Comparison of ENCODE assay signal across 9 mouse cellular contexts in the genomic region with DNA sequence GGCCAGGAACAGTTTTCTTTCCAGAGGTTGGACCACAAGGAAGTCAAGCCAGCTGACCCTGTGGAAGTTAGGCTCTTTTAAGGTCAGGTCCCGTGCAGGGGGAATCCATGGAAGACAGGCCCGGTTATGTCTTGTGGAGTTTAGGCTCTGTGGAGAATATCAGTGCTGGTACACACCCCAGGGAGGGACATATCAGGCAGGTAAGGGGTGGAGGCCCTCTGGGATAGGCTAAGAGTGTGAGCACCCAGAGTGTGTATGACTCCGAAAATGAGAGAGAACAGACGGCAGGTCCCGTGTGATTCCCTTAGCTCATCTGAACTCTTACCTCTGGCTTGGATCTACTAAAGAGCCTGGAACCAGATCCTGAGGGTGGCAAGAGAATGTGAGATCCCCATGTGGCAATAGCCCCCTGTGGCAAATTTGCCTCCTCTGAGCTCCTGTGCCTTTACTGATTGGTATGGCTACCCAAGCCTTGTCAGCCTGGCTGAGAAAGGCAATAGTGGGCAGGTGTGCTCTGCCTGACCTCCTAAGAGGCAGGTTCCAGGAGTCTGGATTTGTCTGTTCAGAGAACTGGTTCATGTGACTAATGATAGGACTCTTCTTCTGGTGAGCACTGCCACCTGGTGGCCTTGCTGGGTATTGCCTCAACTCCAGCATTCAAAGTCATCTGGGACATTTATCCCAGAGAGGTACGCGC. TPM values are rescaled to one million over a fixed set of nuclear protein-coding genes. Genes with fewer than 3 reads are reported as not detected.
DNase-seq lines count a peak whose midpoint lies in the region; ATAC-seq and TF ChIP-seq lines count a peak whose summit lies in the region.
"Had no signal": no experiment of that assay in that cellular context is flagged by ENCODE, and none has a peak within 500 bp of the region (broad histone marks: within the 10 kb centered on the region; RNA-seq: fewer than 3 reads in every experiment).

No protein-coding gene starts in this region.

- H3K27ac ChIP-seq in liver, embryonic 14.5 days, result no peak overlapping the region
- H3K27ac ChIP-seq in neural tube, embryonic 12.5 days, result no peak overlapping the region
- no peak overlapping the region for H3K27ac ChIP-seq in stomach, postnatal 0 days (replicated peaks)
- H3K27ac ChIP-seq: embryonic facial prominence, embryonic 13.5 days had no signal

- peak; percentile 93 for TF ChIP-seq CTCF in liver, embryonic 14.5 days (IDR thresholded peaks at IDR 0.05; ENCODE audit: low read depth)
- peak; percentile 93 for TF ChIP-seq CTCF in stomach, postnatal 0 days (IDR thresholded peaks at IDR 0.05; ENCODE audit: low read depth)

- H3K4me2 ChIP-seq in liver, embryonic 14.5 days (ENCODE audit: low read depth), result no peak overlapping the region
- no peak overlapping the region for H3K4me2 ChIP-seq in neural tube, embryonic 12.5 days (replicated peaks)
- no peak overlapping the region for H3K4me2 ChIP-seq in stomach, postnatal 0 days (replicated peaks; ENCODE audit: low read depth)
- H3K4me2 ChIP-seq: embryonic facial prominence, embryonic 13.5 days had no signal

- H3K9ac ChIP-seq in liver, embryonic 14.5 days (replicated peaks), result no peak overlapping the region
- H3K9ac ChIP-seq in neural tube, embryonic 12.5 days, result no peak overlapping the region
- no peak overlapping the region for H3K9ac ChIP-seq in stomach, postnatal 0 days (ENCODE audit: low read length)
- H3K9ac ChIP-seq: embryonic facial prominence, embryonic 13.5 days had no signal

- no peaks in the 10 kb centered on the region for H3K4me1 ChIP-seq in liver, embryonic 14.5 days (replicated peaks; ENCODE audit: control insufficient read depth in 2 of 2, insufficient read depth in 2 of 2, low read length in 1 of 2)
- no peaks in the 10 kb centered on the region for H3K4me1 ChIP-seq in neural tube, embryonic 12.5 days
- no peaks in the 10 kb centered on the region for H3K4me1 ChIP-seq in stomach, postnatal 0 days (replicated peaks; ENCODE audit: control insufficient read depth, insufficient read depth)
- H3K4me1 ChIP-seq: embryonic facial prominence, embryonic 13.5 days had no signal

- H3K9me3 ChIP-seq in liver, embryonic 14.5 days (ENCODE audit: control insufficient read depth, low read length), result no peaks in the 10 kb centered on the region
- no peaks in the 10 kb centered on the region for H3K9me3 ChIP-seq in neural tube, embryonic 12.5 days
- no peaks in the 10 kb centered on the region for H3K9me3 ChIP-seq in stomach, postnatal 0 days (ENCODE audit: control insufficient read depth, low read length)
- H3K9me3 ChIP-seq: embryonic facial prominence, embryonic 13.5 days had no signal

- ATAC-seq in liver, embryonic 14.5 days (ENCODE audit: insufficient read depth), result peak; percentile 42; the same call in 1 of the 2 replicates
- ATAC-seq in neural tube, embryonic 12.5 days (ENCODE audit: low FRiP score, low read depth), result peak; percentile 38; the same call in 1 of the 2 replicates
- ATAC-seq in stomach, postnatal 0 days (ENCODE audit: low FRiP score, low TSS enrichment), result peak; percentile 57

- H3K36me3 ChIP-seq in liver, embryonic 14.5 days (replicated peaks; ENCODE audit: control insufficient read depth, insufficient read depth, low read depth), result no peaks in the 10 kb centered on the region
- no peaks in the 10 kb centered on the region for H3K36me3 ChIP-seq in neural tube, embryonic 12.5 days
- H3K36me3 ChIP-seq in stomach, postnatal 0 days (ENCODE audit: control insufficient read depth, insufficient read depth, low read length), result no peaks in the 10 kb centered on the region
- H3K36me3 ChIP-seq: embryonic facial prominence, embryonic 13.5 days had no signal

- no peak for TF ChIP-seq EP300 in liver, embryonic 14.5 days (IDR thresholded peaks at IDR 0.05; ENCODE audit: low read depth)
- no peak for TF ChIP-seq EP300 in stomach, postnatal 0 days (optimal IDR thresholded peaks at IDR 0.05)

- 50% methylated on average over 7 of the region's 7 CpGs for WGBS in liver, embryonic 14.5 days (ENCODE audit: insufficient replicate concordance)
- 59% methylated on average over 7 of the region's 7 CpGs for WGBS in neural tube, embryonic 12.5 days
- 51% methylated on average over 7 of the region's 7 CpGs for WGBS in stomach, postnatal 0 days

- DNase-seq in A20 (ENCODE audit: low read depth, low spot score), result peak; percentile 63
- peak; percentile 88 for DNase-seq in adrenal gland, postnatal 10 days
- DNase-seq in embryo, embryonic 9.5 days (ENCODE audit: extremely low spot score), result peak; percentile 85
- DNase-seq in heart, adult 8-10 months (ENCODE audit: low spot score), result peak; percentile 65
- peak; percentile 80 to 86 for DNase-seq in kidney, postnatal 25 days
- peak; percentile 48 to 57 (median 49) for DNase-seq in liver, embryonic 14.5 days (ENCODE audit: low read depth in 3 of 3, low spot score in 3 of 3)
- peak; percentile 85 for DNase-seq in stomach, postnatal 0 days (ENCODE audit: low spot score)

- H3K27me3 ChIP-seq in liver, embryonic 14.5 days (ENCODE audit: control insufficient read depth, insufficient read depth, low read length), result no peaks in the 10 kb centered on the region
- H3K27me3 ChIP-seq in neural tube, embryonic 12.5 days (replicated peaks), result no peaks in the 10 kb centered on the region
- H3K27me3 ChIP-seq in stomach, postnatal 0 days (ENCODE audit: control insufficient read depth, insufficient read depth, low read length), result no peaks in the 10 kb centered on the region
- H3K27me3 ChIP-seq: embryonic facial prominence, embryonic 13.5 days had no signal

- H3K4me3 ChIP-seq in liver, embryonic 14.5 days (ENCODE audit: insufficient read depth in 1 of 2, low read depth in 2 of 2, low read length in 2 of 2), result no peak overlapping the region
- H3K4me3 ChIP-seq in neural tube, embryonic 12.5 days, result no peak overlapping the region
- no peak overlapping the region for H3K4me3 ChIP-seq in stomach, postnatal 0 days (ENCODE audit: low read depth, low read length)
- H3K4me3 ChIP-seq: embryonic facial prominence, embryonic 13.5 days had no signal

RNA-seq across cellular contexts. Expression of a gene that starts 28.5 kb away (rescaled TPM):
- 1 to 10 TPM; 6.6 to 8.2 TPM for total RNA-seq in adrenal gland, postnatal 10 days (2021)
- total RNA-seq in heart, adult 8-10 months (2022), result not detected
- polyA plus RNA-seq in liver, embryonic 14.5 days (2012; rRNA removed), result 0.71 and 0.98 TPM in 2 replicates
- polyA plus RNA-seq in liver, embryonic 14.5 days (2014; fragmentation: Nextera tagmentation; extraction: Ambion mirVana), result 0.50 and 1.1 TPM in 2 replicates
- 61.7 and 65.1 TPM in 2 replicates for polyA plus RNA-seq in neural tube, embryonic 12.5 days (2016; fragmentation: Nextera tagmentation; extraction: Ambion mirVana)
- 0.18 and 0.22 TPM in 2 replicates for polyA plus RNA-seq in stomach, postnatal 0 days (2015; fragmentation: Nextera tagmentation; extraction: Ambion mirVana)

Comparison
In these comparisons a context has a peak if more than half of its experiments do, and no peak if none do; other contexts are left out.
1. RNA of a gene that starts 28.5 kb away (polyA plus RNA-seq): 61.7 to 65.1 TPM in neural tube, embryonic 12.5 days; 0.50 to 1.1 TPM in liver, embryonic 14.5 days and 0.18 to 0.22 TPM in stomach, postnatal 0 days; every median in the first group is over 10 times any median in the second.
2. Peak in every context shown above with its lines, with median percentiles within 50 percentile points of each other: DNase-seq and ATAC-seq.